Mouse (Mus musculus): ENCODE measurements around the gene Slc22a4. TPM values are rescaled to one million over a fixed set of nuclear protein-coding genes. Genes with fewer than 3 reads are reported as not detected.
"Not testable (repeated sequence)": the region's sequence is repeated elsewhere in the genome, so short reads cannot be mapped to it uniquely, and the experiment has no call there.

Slc22a4 gene
- polyA plus RNA-seq, 1 experiment from 2014 or later, result 1.1 TPM

- not testable (repeated sequence) for H3K36me3 ChIP-seq; H3K9ac ChIP-seq (replicated peaks); H3K4me2 ChIP-seq (replicated peaks); H3K27me3 ChIP-seq; H3K4me3 ChIP-seq; ATAC-seq (replicated peaks); H3K27ac ChIP-seq (replicated peaks); H3K9me3 ChIP-seq; H3K4me1 ChIP-seq
- WGBS, result 62% methylated on average over 2 of the region's 3 CpGs
Observed at GRCm38 (mm10) chr11:53950133-53950532, 77.8 kb downstream of the Slc22a4 start.

Other genes with a start within 250 kb of the Slc22a4 start
- gene Gm12216, start 168.8 kb downstream of the Slc22a4 start, polyA plus RNA-seq (2015; fragmentation: Nextera tagmentation; extraction: Ambion mirVana), result 0.28 TPM in 1 of 2 replicates, not detected in the other
- gene Slc22a5, start 136.4 kb downstream of the Slc22a4 start, polyA plus RNA-seq (2015; fragmentation: Nextera tagmentation; extraction: Ambion mirVana), result 10.2 and 10.9 TPM in 2 replicates
- gene Slc22a21, start 47.8 kb downstream of the Slc22a4 start, polyA plus RNA-seq (2015; fragmentation: Nextera tagmentation; extraction: Ambion mirVana), result 0.84 and 1.2 TPM in 2 replicates
- 42.8 TPM in 2 replicates for gene Pdlim4, start 40.9 kb upstream of the Slc22a4 start, polyA plus RNA-seq (2015; fragmentation: Nextera tagmentation; extraction: Ambion mirVana)
- gene P4ha2, start 72.0 kb upstream of the Slc22a4 start, polyA plus RNA-seq (2015; fragmentation: Nextera tagmentation; extraction: Ambion mirVana), result 6.0 and 6.7 TPM in 2 replicates
- gene Csf2, start 221.6 kb upstream of the Slc22a4 start, polyA plus RNA-seq (2015; fragmentation: Nextera tagmentation; extraction: Ambion mirVana), result not detected in 2 replicates
- not detected in 2 replicates for gene Il3, start 239.2 kb upstream of the Slc22a4 start, polyA plus RNA-seq (2015; fragmentation: Nextera tagmentation; extraction: Ambion mirVana)